Mouse (Mus musculus) heart, postnatal 0 days (tissue): ENCODE results near the gene Gm525. TPM values are rescaled to one million over a fixed set of nuclear protein-coding genes. Genes with fewer than 3 reads are reported as not detected.

Source experiments
- ATAC-seq: fragments of 200-750 bp; cut with Nextera tagmentation; 2 replicates; pipeline ENCODE4 v1.8.0; 2017; ENCODE audit warnings: low read depth, moderate number of reproducible peaks, moderate library complexity; ENCODE audit not compliant: insufficient read depth
- DNase-seq: peaks from one replicate; pipeline ENCODE4 v3.0.0-alpha.2; 2016; ENCODE audit warnings: low spot score
- H3K27ac ChIP-seq: fragments of 300-500 bp; sonication (generic); 2 replicates; pipeline ENCODE4 v1.5.1; 2014; ENCODE audit warnings: low read depth, mild to moderate bottlenecking
- H3K27me3 ChIP-seq: fragments of 300-500 bp; sonication (generic); 2 replicates; pipeline ENCODE4 v1.6.1; 2014; ENCODE audit warnings: low read length, mixed read lengths; ENCODE audit not compliant: control insufficient read depth, insufficient read depth
- H3K36me3 ChIP-seq: fragments of 300-500 bp; sonication (generic); replicated peaks from 2 replicates; pipeline ENCODE4 v1.6.1; 2014; ENCODE audit warnings: low read length, mixed read lengths; ENCODE audit not compliant: control insufficient read depth, insufficient read depth
- H3K4me1 ChIP-seq: fragments of 300-500 bp; sonication (generic); 2 replicates; pipeline ENCODE4 v1.6.1; 2014; ENCODE audit warnings: antibody characterized with exemption; ENCODE audit not compliant: control insufficient read depth, insufficient read depth
- H3K4me2 ChIP-seq: fragments of 300-500 bp; sonication (generic); 2 replicates; pipeline ENCODE4 v1.6.1; 2014; ENCODE audit warnings: low read depth, mild to moderate bottlenecking, low read length, moderate library complexity
- H3K4me3 ChIP-seq: fragments of 300-500 bp; sonication (generic); 2 replicates; pipeline ENCODE4 v1.5.1; 2014; ENCODE audit warnings: low read depth, low read length
- H3K9ac ChIP-seq: fragments of 300-500 bp; sonication (generic); replicated peaks from 2 replicates; pipeline ENCODE4 v1.6.1; 2014; ENCODE audit warnings: low read depth, low read length, mixed read lengths
- H3K9me3 ChIP-seq: fragments of 300-500 bp; sonication (generic); replicated peaks from 2 replicates; pipeline ENCODE4 v1.6.1; 2016; ENCODE audit warnings: low read length; ENCODE audit not compliant: control insufficient read depth
- CTCF ChIP-seq: IDR thresholded peaks from 2 replicates; pipeline ENCODE4 v1.5.1; 2016; ENCODE audit warnings: antibody characterized with exemption, control low read depth, low read depth
- EP300 ChIP-seq: IDR thresholded peaks from 2 replicates; pipeline ENCODE4 v1.6.1; 2016; ENCODE audit warnings: antibody characterized with exemption, low read depth
- WGBS: fragments of 180-500 bp; shearing (Covaris S2); extraction: QIAGEN DNeasy Blood & Tissue Kit; methylation state at CpG from one replicate; pipeline ENCODE4 v1.1.7; 2014; 5-methylcytosine and 5-hydroxymethylcytosine counted together
- polyA plus RNA-seq: library from polyadenylated mRNA; unstranded; fragments of >200 nt; fragmentation: Nextera tagmentation; extraction: Ambion mirVana; gene quantifications from 2 replicates; pipeline ENCODE4 v1.2.1, GENCODE M21; 2015
- total RNA-seq: library from RNA; depleted of rRNA; stranded (reverse); fragments of >200 nt; gene quantifications from 2 replicates; pipeline ENCODE4 v1.2.3, GENCODE M21; 2014; ENCODE audit warnings: low replicate concordance; rRNA removed

Gm525 gene
- total RNA-seq = not detected in 2 replicates
- polyA plus RNA-seq = not detected in 2 replicates

- WGBS = 83% methylated on average over 8 of the region's 8 CpGs
- no peak for TF ChIP-seq EP300
- no peak for TF ChIP-seq CTCF
- Histone ChIP-seq H3K9ac (no peak within 1 kb of the TSS), H3K4me2 (no peak within 1 kb of the TSS), H3K4me3 (no peak within 1 kb of the TSS), H3K27me3 (no peaks in the 10 kb centered on the region), H3K4me1 (peaks cover 5% of the 10 kb centered on the region; the same call in 1 of the 2 replicates), H3K36me3 (no peaks in the 10 kb centered on the region), H3K9me3 (no peaks in the 10 kb centered on the region), H3K27ac (no peak within 1 kb of the TSS)
- no peak for DNase-seq
- no peak for ATAC-seq
These were observed at the start of gene Gm525 for GRCm38 (mm10) chr11:89073541-89073940. Gene Gm525 (plus strand): TSS chr11:89073841.

GRCm38 (mm10) chr11:89024181-89024881, 49.3 kb upstream of the Gm525 start:
- 28% methylated on average over 11 of the region's 11 CpGs for WGBS
- peaks cover 24% of the 10 kb centered on the region for H3K4me1 ChIP-seq
- H3K27me3 ChIP-seq = no peaks in the 10 kb centered on the region
- no peaks in the 10 kb centered on the region for H3K9me3 ChIP-seq
- H3K9ac ChIP-seq = no peak overlapping the region
- peak overlapping the region; percentile 25; the same call in 1 of the 2 replicates for H3K4me2 ChIP-seq
- H3K27ac ChIP-seq = peak overlapping the region; percentile 63
- ATAC-seq (peak; percentile 60), DNase-seq (peak; percentile 72)
- no peak overlapping the region for H3K4me3 ChIP-seq
- peaks cover 12% of the 10 kb centered on the region; the same call in 1 of the 2 replicates for H3K36me3 ChIP-seq
- TF ChIP-seq CTCF = no peak
- TF ChIP-seq EP300 = peak; percentile 69; the same call in 1 of the 2 replicates

- no peak for TF ChIP-seq EP300
- TF ChIP-seq CTCF = no peak
- Histone ChIP-seq H3K9me3 (no peaks in the 10 kb centered on the region), H3K9ac (no peak overlapping the region), H3K36me3 (0 out of 2 replicates have a peak, but pooled peaks cover 3% of the 10 kb centered on the region), H3K4me2 (no peak overlapping the region), H3K4me1 (peaks cover 24% of the 10 kb centered on the region), H3K4me3 (no peak overlapping the region), H3K27ac (peak overlapping the region; percentile 35), H3K27me3 (no peaks in the 10 kb centered on the region)
- no peak for DNase-seq
- WGBS = 75% methylated on average over 3 of the region's 3 CpGs
- ATAC-seq = no peak
These were observed 48.0 kb upstream of the Gm525 start for GRCm38 (mm10) chr11:89025603-89026002.

GRCm38 (mm10) chr11:89026117-89026516, 47.5 kb upstream of the Gm525 start:
- no peaks in the 10 kb centered on the region for H3K36me3 ChIP-seq
- no peak overlapping the region for H3K4me3 ChIP-seq
- WGBS = 84% methylated on average over 3 of the region's 3 CpGs
- no peaks in the 10 kb centered on the region for H3K27me3 ChIP-seq
- DNase-seq (no peak), ATAC-seq (no peak)
- no peak overlapping the region for H3K9ac ChIP-seq
- no peak overlapping the region for H3K27ac ChIP-seq
- no peak overlapping the region for H3K4me2 ChIP-seq
- TF ChIP-seq CTCF = no peak
- no peak for TF ChIP-seq EP300
- H3K4me1 ChIP-seq = peaks cover 24% of the 10 kb centered on the region
- no peaks in the 10 kb centered on the region for H3K9me3 ChIP-seq

GRCm38 (mm10) chr11:89027955-89028361, 45.7 kb upstream of the Gm525 start:
- no peaks in the 10 kb centered on the region for H3K36me3 ChIP-seq
- H3K27me3 ChIP-seq = no peaks in the 10 kb centered on the region
- no peaks in the 10 kb centered on the region for H3K9me3 ChIP-seq
- H3K9ac ChIP-seq = no peak overlapping the region
- peaks cover 19% of the 10 kb centered on the region for H3K4me1 ChIP-seq
- no peak overlapping the region for H3K4me2 ChIP-seq
- H3K27ac ChIP-seq = peak overlapping the region; percentile 68
- ATAC-seq (no peak; the same call in 1 of the 2 replicates), DNase-seq (no peak)
- TF ChIP-seq CTCF (no peak), EP300 (no peak)
- H3K4me3 ChIP-seq = no peak overlapping the region
- 68% methylated on average over 10 of the region's 10 CpGs for WGBS
